Mouse (Mus musculus) MEL (cell line): Measurements from ENCODE around the gene Lamb3. TPM values are rescaled to one million over a fixed set of nuclear protein-coding genes. Genes with fewer than 3 reads are reported as not detected.

Experiments
- DNase-seq: peaks from one replicate; pipeline ENCODE4 v3.0.0; 2011; ENCODE audit warnings: low read depth, low spot score
- H3K27ac ChIP-seq: 2 replicates; pipeline ENCODE4 v1.5.1; 2012; ENCODE audit warnings: low read depth, mild to moderate bottlenecking, control low read depth, low read length, moderate library complexity; ENCODE audit not compliant: control insufficient read depth
- H3K27me3 ChIP-seq, 2 experiments: fragments of 150-350 bp in 1 of 2; sonication (generic) in 1 of 2; 2 replicates each; pipeline ENCODE4 v1.6.1; 2012; ENCODE audit warnings: low read length in 2 of 2, mild to moderate bottlenecking in 2 of 2, improper control_type of control experiment in 1 of 2, moderate library complexity in 1 of 2; ENCODE audit not compliant: insufficient read depth in 2 of 2, control insufficient read depth in 1 of 2
- H3K36me3 ChIP-seq, 2 experiments: 2 replicates each; pipeline ENCODE4 v1.6.1; 2012 to 2014; ENCODE audit warnings: low read length in 2 of 2, improper control_type of control experiment in 1 of 2, inconsistent platforms in 1 of 2, mild to moderate bottlenecking in 1 of 2; ENCODE audit not compliant: insufficient read depth in 2 of 2, control insufficient read depth in 1 of 2
- H3K4me1 ChIP-seq, 2 experiments: fragments of 150-350 bp in 1 of 2; sonication (generic) in 1 of 2; 2 replicates each; pipeline ENCODE4 v1.6.1; 2012; ENCODE audit warnings: low read length in 2 of 2, improper control_type of control experiment in 1 of 2, mild to moderate bottlenecking in 1 of 2; ENCODE audit not compliant: insufficient read depth in 2 of 2, control insufficient read depth in 1 of 2
- H3K4me3 ChIP-seq, 2 experiments: fragments of 150-350 bp in 1 of 2; sonication (generic) in 1 of 2; 2 replicates each; pipeline ENCODE4 v1.5.1; 2012; ENCODE audit warnings: low read depth in 2 of 2, low read length in 2 of 2, mild to moderate bottlenecking in 2 of 2, moderate library complexity in 2 of 2, control low read depth in 1 of 2, improper control_type of control experiment in 1 of 2; ENCODE audit not compliant: control insufficient read depth in 1 of 2, insufficient read depth in 1 of 2
- H3K79me2 ChIP-seq: 2 replicates; pipeline ENCODE4 v1.6.1; 2012; ENCODE audit warnings: mild to moderate bottlenecking, low read length, moderate library complexity; ENCODE audit not compliant: control insufficient read depth, poor library complexity, insufficient read depth
- H3K9ac ChIP-seq: 2 replicates; pipeline ENCODE4 v1.6.1; 2012; ENCODE audit warnings: low read depth, mild to moderate bottlenecking, control low read depth, low read length, moderate library complexity; ENCODE audit not compliant: control insufficient read depth, poor library complexity, severe bottlenecking
- H3K9me3 ChIP-seq: fragments of 150-350 bp; sonication (generic); replicated peaks from 2 replicates; pipeline ENCODE4 v1.6.1; 2012; ENCODE audit warnings: mild to moderate bottlenecking, low read length, improper control_type of control experiment, moderate library complexity; ENCODE audit not compliant: insufficient read depth
- CHD1 ChIP-seq: IDR thresholded peaks from 2 replicates; pipeline ENCODE4 v1.6.1; 2012; ENCODE audit warnings: low read depth, mild to moderate bottlenecking, inconsistent platforms, low read length, improper control_type of control experiment
- CHD2 ChIP-seq: IDR thresholded peaks from 2 replicates; pipeline ENCODE4 v1.6.1; 2011; ENCODE audit warnings: low read length, improper control_type of control experiment
- CTCF ChIP-seq, 3 experiments: IDR thresholded peaks in 2 of 3; conservative IDR thresholded peaks in 1 of 3; 2 replicates each; pipeline ENCODE4 v1.5.1; 2011 to 2012; ENCODE audit warnings: low read length in 3 of 3, low read depth in 2 of 3, mild to moderate bottlenecking in 2 of 3, improper control_type of control experiment in 1 of 3, inconsistent platforms in 1 of 3, mixed read lengths in 1 of 3, moderate library complexity in 1 of 3; ENCODE audit not compliant: control insufficient read depth in 1 of 3, insufficient read depth in 1 of 3, poor library complexity in 1 of 3, severe bottlenecking in 1 of 3
- GABPA ChIP-seq: IDR thresholded peaks from 2 replicates; pipeline ENCODE4 v1.6.1; 2012; ENCODE audit warnings: low read depth, mild to moderate bottlenecking, inconsistent platforms, low read length, improper control_type of control experiment, moderate library complexity
- MAFK ChIP-seq: IDR thresholded peaks from 2 replicates; pipeline ENCODE4 v1.6.1; 2011; ENCODE audit warnings: low read depth, mild to moderate bottlenecking, low read length, improper control_type of control experiment, borderline replicate concordance
- MEF2A ChIP-seq: IDR thresholded peaks from 2 replicates; pipeline ENCODE4 v1.6.1; 2014; ENCODE audit warnings: low read depth, mild to moderate bottlenecking, inconsistent platforms, low read length, improper control_type of control experiment; ENCODE audit not compliant: poor library complexity, insufficient replicate concordance, severe bottlenecking; ENCODE audit errors: extremely low read depth
- MXI1 ChIP-seq: IDR thresholded peaks from 2 replicates; pipeline ENCODE4 v1.6.1; 2011; ENCODE audit warnings: mild to moderate bottlenecking, low read depth, low read length, improper control_type of control experiment
- MYB ChIP-seq: IDR thresholded peaks from 2 replicates; pipeline ENCODE4 v1.6.1; 2011; ENCODE audit warnings: mild to moderate bottlenecking, low read depth, low read length, improper control_type of control experiment
- NRF1 ChIP-seq: IDR thresholded peaks from 2 replicates; pipeline ENCODE4 v1.6.1; 2014; ENCODE audit warnings: low read depth, mild to moderate bottlenecking, inconsistent platforms, low read length, improper control_type of control experiment, moderate library complexity; ENCODE audit not compliant: poor library complexity, insufficient read depth, severe bottlenecking
- POLR2A ChIP-seq, 2 experiments: IDR thresholded peaks; 2 replicates each; pipeline ENCODE4 v1.6.1; 2011 to 2012; ENCODE audit warnings: low read length in 2 of 2, mild to moderate bottlenecking in 2 of 2, control low read depth in 1 of 2, improper control_type of control experiment in 1 of 2, low read depth in 1 of 2, moderate library complexity in 1 of 2; ENCODE audit not compliant: control insufficient read depth in 1 of 2, insufficient read depth in 1 of 2, poor library complexity in 1 of 2
- POLR2AphosphoS5 ChIP-seq: IDR thresholded peaks from 2 replicates; pipeline ENCODE4 v1.6.1; 2012; ENCODE audit warnings: low read depth, borderline replicate concordance, mild to moderate bottlenecking, inconsistent platforms, low read length, moderate library complexity, mixed read lengths
- RCOR1 ChIP-seq: IDR thresholded peaks from 2 replicates; pipeline ENCODE4 v1.6.1; 2012; ENCODE audit warnings: low read depth, mild to moderate bottlenecking, inconsistent platforms, low read length, improper control_type of control experiment
- USF1 ChIP-seq: IDR thresholded peaks from 2 replicates; pipeline ENCODE4 v1.6.1; 2014; ENCODE audit warnings: low read depth, mild to moderate bottlenecking, inconsistent platforms, low read length, improper control_type of control experiment, moderate library complexity
- polyA plus RNA-seq, 2 experiments: library from polyadenylated mRNA; stranded (reverse) in 1 of 2; unstranded in 1 of 2; fragments of >175 nt in 1 of 2; fragments of >200 nt in 1 of 2; gene quantifications; 2 replicates each; pipeline versions ENCODE4 v1.2.1 to v1.2.4; 2012; ENCODE audit warnings: low replicate concordance in 2 of 2, low read depth in 1 of 2; ENCODE audit not compliant: insufficient read length in 2 of 2, insufficient read depth in 1 of 2, missing spikeins in 1 of 2
- total RNA-seq: library from RNA; depleted of rRNA; stranded (reverse); fragments of 300-350 nt; gene quantifications from 2 replicates; pipeline ENCODE4 v1.2.3, GENCODE M21; 2012

Lamb3 gene
- total and polyA plus RNA-seq, 3 experiments = 0.03 to 0.35 TPM; not detected in 1

- Histone ChIP-seq H3K27ac (no peak overlapping the region), H3K9ac (no peak overlapping the region), H3K9me3 (no peaks in the 10 kb centered on the region), H3K27me3 (peaks cover 0 to 9% of the 10 kb centered on the region in 2 experiments; a peak in 3 of 4 replicates), H3K4me1 (no peaks in the 10 kb centered on the region), H3K4me3 (no peak overlapping the region), H3K36me3 (no peaks in the 10 kb centered on the region), H3K79me2 (no peaks in the 10 kb centered on the region)
- no peak for DNase-seq
- TF ChIP-seq MAFK (peak; percentile 23; the same call in 1 of the 2 replicates), POLR2AphosphoS5 (no peak)
These were observed 12.9 kb downstream of the Lamb3 start for GRCm38 (mm10) chr1:193220408-193220807.

GRCm38 (mm10) chr1:193225531-193225930 is 18.0 kb downstream of the Lamb3 start:
- H3K36me3 ChIP-seq = no peaks in the 10 kb centered on the region
- no peaks in the 10 kb centered on the region for H3K9me3 ChIP-seq
- H3K4me3 ChIP-seq = no peak overlapping the region
- H3K4me1 ChIP-seq = no peaks in the 10 kb centered on the region
- peaks cover 0 to 9% of the 10 kb centered on the region in 2 experiments; a peak in 3 of 4 replicates for H3K27me3 ChIP-seq
- H3K27ac ChIP-seq = no peak overlapping the region
- H3K9ac ChIP-seq = no peak overlapping the region
- H3K79me2 ChIP-seq = no peaks in the 10 kb centered on the region
- no peak for DNase-seq
- TF ChIP-seq CHD2 = no peak

DNA sequence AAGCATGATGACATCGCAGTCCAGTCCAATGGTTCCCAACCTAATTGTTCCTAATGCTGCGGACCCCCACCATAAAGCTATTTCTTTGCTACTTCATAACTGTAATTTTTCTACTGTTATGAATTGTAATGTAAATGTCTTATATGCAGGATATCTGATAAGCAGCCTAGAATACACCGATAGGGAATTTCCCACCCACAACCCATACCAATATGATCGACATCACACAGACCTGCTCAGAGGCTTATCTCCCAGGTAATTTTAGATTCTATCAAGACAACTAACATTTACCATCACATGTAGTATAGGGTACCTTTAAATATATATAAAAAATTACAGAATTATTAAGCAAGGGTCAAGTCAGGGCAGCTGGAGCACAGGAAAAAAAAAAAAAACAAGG is 18.6 kb downstream of the Lamb3 start:
- peaks cover 0 to 9% of the 10 kb centered on the region in 2 experiments; a peak in 3 of 4 replicates for H3K27me3 ChIP-seq
- no peak overlapping the region for H3K27ac ChIP-seq
- no peaks in the 10 kb centered on the region for H3K79me2 ChIP-seq
- H3K9ac ChIP-seq = no peak overlapping the region
- no peaks in the 10 kb centered on the region for H3K4me1 ChIP-seq
- H3K9me3 ChIP-seq = no peaks in the 10 kb centered on the region
- no peaks in the 10 kb centered on the region for H3K36me3 ChIP-seq
- TF ChIP-seq POLR2A (IDR thresholded peaks at IDR 0.05; ENCODE audit: control insufficient read depth in 1 of 2, insufficient read depth in 1 of 2, low read depth in 1 of 2, low read length in 2 of 2, poor library complexity in 1 of 2) (no peak), GABPA (no peak), MXI1 (no peak), MYB (no peak), NRF1 (no peak), CTCF (IDR thresholded peaks at IDR 0.05 in 2 of 3, conservative IDR thresholded peaks at IDR 0.05 in 1 of 3; ENCODE audit: control insufficient read depth in 1 of 3, insufficient read depth in 1 of 3, low read depth in 2 of 3, low read length in 3 of 3, poor library complexity in 1 of 3, severe bottlenecking in 1 of 3) (no peak), RCOR1 (no peak), USF1 (no peak), CHD1 (no peak), MEF2A (no peak)
- no peak overlapping the region for H3K4me3 ChIP-seq
- no peak for DNase-seq
